Mouse (Mus musculus) olfactory bulb, adult 2 months (tissue): ENCODE data around the gene Gprin1.

Experiments used
- CTCF ChIP-seq: fragments of 200-500 bp; IDR thresholded peaks from 2 replicates; pipeline ENCODE4 v1.5.1; 2012; ENCODE audit warnings: low read depth, mild to moderate bottlenecking, low read length, moderate library complexity; ENCODE audit not compliant: insufficient read depth
- POLR2A ChIP-seq: fragments of 200-500 bp; IDR thresholded peaks from 2 replicates; pipeline ENCODE4 v1.6.1; 2012; ENCODE audit warnings: mild to moderate bottlenecking, low read depth, low read length, moderate library complexity; ENCODE audit not compliant: insufficient read depth

GRCm38 (mm10) chr13:54714393-54714792 lies 35.3 kb downstream of the Gprin1 start:
- TF ChIP-seq CTCF = no peak
- TF ChIP-seq POLR2A = no peak
